Mouse (Mus musculus): ENCODE results near the gene Vps37d. TPM values are rescaled to one million over a fixed set of nuclear protein-coding genes. Genes with fewer than 3 reads are reported as not detected.

Gene Vps37d
- polyA plus RNA-seq (2015; fragmentation: Nextera tagmentation; extraction: Ambion mirVana), result 3.3 and 3.4 TPM in 2 replicates

DNA sequence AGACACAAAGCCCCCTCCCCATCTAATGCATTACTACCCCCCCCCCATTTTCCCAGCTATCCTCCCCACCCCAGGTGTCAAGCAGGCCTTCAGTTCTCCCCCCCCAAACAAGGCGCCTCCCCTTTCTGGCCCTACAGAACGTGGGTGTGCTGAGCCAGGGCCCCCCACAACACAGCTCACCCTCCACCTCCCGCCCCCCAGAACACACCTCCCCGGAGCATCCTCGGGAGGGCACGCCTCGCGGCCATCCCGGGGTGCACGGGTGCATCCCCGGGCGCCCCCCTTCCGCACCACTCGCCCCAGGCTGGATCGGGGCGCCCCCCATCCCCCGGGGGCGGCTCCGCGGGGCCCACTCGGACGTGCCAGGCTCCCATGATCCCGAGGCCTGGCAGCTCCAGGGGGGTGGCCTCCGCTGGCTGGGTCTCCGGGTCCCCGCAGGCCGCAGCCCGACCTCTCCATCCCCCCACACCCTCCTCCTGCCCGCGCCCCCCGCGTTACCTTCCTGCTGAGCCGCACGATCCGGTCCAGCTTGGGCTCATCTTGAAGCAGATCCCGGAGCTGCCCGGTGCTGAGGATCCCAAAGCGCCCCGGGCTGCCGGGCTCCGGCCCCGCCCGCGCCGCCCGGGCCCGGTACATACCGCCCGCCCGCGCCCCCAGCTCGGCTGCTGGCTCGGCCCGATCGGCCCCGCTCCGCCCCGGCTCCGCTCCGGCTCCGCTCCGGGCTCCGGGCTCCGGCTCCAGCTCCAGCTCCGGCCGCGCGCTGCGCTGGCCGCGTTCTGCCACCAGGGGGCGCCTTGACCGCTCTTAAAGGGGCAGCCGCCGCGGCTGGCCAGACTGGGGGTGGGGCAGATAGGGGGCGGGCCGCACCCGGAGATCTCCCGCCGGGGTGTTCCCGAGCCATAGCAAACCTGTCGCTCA is at the start of gene Vps37d:
Gene Vps37d, minus strand, starts transcription at position 703 of the 918 bp plus-strand sequence.
- under 1% methylated on average over 57 of the region's 83 CpGs for WGBS
- peak within 1 kb of the TSS; percentile 94 for H3K4me2 ChIP-seq (replicated peaks; ENCODE audit: low read depth)
- H3K9me3 ChIP-seq (ENCODE audit: control insufficient read depth, low read length), result no peaks in the 10 kb centered on the region
- peak within 1 kb of the TSS; percentile 80 for H3K4me3 ChIP-seq (ENCODE audit: low read depth, low read length)
- H3K27ac ChIP-seq (replicated peaks), result peak within 1 kb of the TSS; percentile 78
- peak within 1 kb of the TSS; percentile 90 for H3K9ac ChIP-seq (ENCODE audit: low read length)
- DNase-seq (ENCODE audit: low spot score) (peak; percentile 93), ATAC-seq (ENCODE audit: low FRiP score, low TSS enrichment) (peak; percentile 87)
- TF ChIP-seq EP300 (optimal IDR thresholded peaks at IDR 0.05), result no peak
- peak; percentile 82 for TF ChIP-seq CTCF (IDR thresholded peaks at IDR 0.05; ENCODE audit: low read depth)
- no peaks in the 10 kb centered on the region for H3K36me3 ChIP-seq (ENCODE audit: control insufficient read depth, insufficient read depth, low read length)
- H3K4me1 ChIP-seq (replicated peaks; ENCODE audit: control insufficient read depth, insufficient read depth), result no peaks in the 10 kb centered on the region
- H3K27me3 ChIP-seq (ENCODE audit: control insufficient read depth, insufficient read depth, low read length), result no peaks in the 10 kb centered on the region

DNA sequence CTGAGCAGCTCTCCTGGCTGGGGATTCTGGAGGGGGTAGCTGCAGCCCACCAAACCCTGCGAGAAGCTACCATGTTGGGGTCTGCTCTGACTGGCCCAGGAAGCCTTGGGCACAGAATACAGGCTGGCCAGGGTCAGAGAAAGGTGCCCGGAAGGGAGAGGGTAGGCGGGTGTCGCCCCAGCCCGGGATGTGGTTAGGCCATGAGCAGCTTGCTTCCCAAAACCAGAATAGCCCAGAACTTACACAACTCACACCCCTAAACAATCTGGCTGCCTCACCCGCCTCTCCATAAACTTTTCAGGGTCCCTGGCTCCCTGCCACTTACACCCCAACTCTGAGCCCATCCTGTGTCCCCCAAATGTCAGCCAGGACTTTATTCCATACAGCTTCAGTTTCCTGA is 49.6 kb upstream of the Vps37d start:
- no peaks in the 10 kb centered on the region for H3K9me3 ChIP-seq (ENCODE audit: control insufficient read depth, low read length)
- 69% methylated on average over 6 of the region's 6 CpGs for WGBS
- H3K4me3 ChIP-seq (ENCODE audit: low read depth, low read length), result no peak overlapping the region
- TF ChIP-seq EP300 (optimal IDR thresholded peaks at IDR 0.05), result no peak
- TF ChIP-seq CTCF (IDR thresholded peaks at IDR 0.05; ENCODE audit: low read depth), result no peak
- no peaks in the 10 kb centered on the region for H3K4me1 ChIP-seq (replicated peaks; ENCODE audit: control insufficient read depth, insufficient read depth)
- H3K36me3 ChIP-seq (ENCODE audit: control insufficient read depth, insufficient read depth, low read length), result no peaks in the 10 kb centered on the region
- ATAC-seq (ENCODE audit: low FRiP score, low TSS enrichment) (no peak), DNase-seq (ENCODE audit: low spot score) (no peak)
- no peak overlapping the region for H3K27ac ChIP-seq (replicated peaks)
- no peak overlapping the region for H3K9ac ChIP-seq (ENCODE audit: low read length)
- no peaks in the 10 kb centered on the region for H3K27me3 ChIP-seq (ENCODE audit: control insufficient read depth, insufficient read depth, low read length)
- H3K4me2 ChIP-seq (replicated peaks; ENCODE audit: low read depth), result no peak overlapping the region

DNA sequence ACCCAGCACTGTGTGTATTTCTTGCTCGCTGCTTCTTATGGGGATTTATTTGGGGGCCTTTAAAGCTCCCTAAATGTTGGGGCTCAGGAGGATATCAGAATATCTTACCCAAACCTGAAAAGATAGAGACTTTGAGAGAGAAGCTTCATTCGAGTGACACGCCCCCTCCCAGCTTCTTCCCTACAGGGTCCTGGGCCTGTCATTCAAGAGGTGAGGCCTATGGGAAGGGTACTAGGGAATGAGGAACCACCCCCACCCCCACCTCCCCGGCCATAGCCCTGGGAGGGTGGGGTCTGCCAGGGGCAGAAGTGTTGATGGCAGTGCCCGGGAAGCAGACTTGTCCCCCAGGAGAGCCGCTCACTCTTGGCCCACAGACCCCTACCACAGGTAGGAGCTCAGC is 48.1 kb upstream of the Vps37d start:
- no peak for ATAC-seq (ENCODE audit: low FRiP score, low TSS enrichment)
- H3K36me3 ChIP-seq (ENCODE audit: control insufficient read depth, insufficient read depth, low read length), result no peaks in the 10 kb centered on the region
- no peak for DNase-seq (ENCODE audit: low spot score)
- no peaks in the 10 kb centered on the region for H3K27me3 ChIP-seq (ENCODE audit: control insufficient read depth, insufficient read depth, low read length)
- H3K4me1 ChIP-seq (replicated peaks; ENCODE audit: control insufficient read depth, insufficient read depth), result no peaks in the 10 kb centered on the region
- H3K9me3 ChIP-seq (ENCODE audit: control insufficient read depth, low read length), result no peaks in the 10 kb centered on the region
- 59% methylated on average over 6 of the region's 6 CpGs for WGBS
- no peak overlapping the region for H3K4me2 ChIP-seq (replicated peaks; ENCODE audit: low read depth)
- TF ChIP-seq EP300 (optimal IDR thresholded peaks at IDR 0.05) (no peak), CTCF (IDR thresholded peaks at IDR 0.05; ENCODE audit: low read depth) (no peak)
- no peak overlapping the region for H3K9ac ChIP-seq (ENCODE audit: low read length)
- H3K4me3 ChIP-seq (ENCODE audit: low read depth, low read length), result no peak overlapping the region
- no peak overlapping the region for H3K27ac ChIP-seq (replicated peaks)

DNA sequence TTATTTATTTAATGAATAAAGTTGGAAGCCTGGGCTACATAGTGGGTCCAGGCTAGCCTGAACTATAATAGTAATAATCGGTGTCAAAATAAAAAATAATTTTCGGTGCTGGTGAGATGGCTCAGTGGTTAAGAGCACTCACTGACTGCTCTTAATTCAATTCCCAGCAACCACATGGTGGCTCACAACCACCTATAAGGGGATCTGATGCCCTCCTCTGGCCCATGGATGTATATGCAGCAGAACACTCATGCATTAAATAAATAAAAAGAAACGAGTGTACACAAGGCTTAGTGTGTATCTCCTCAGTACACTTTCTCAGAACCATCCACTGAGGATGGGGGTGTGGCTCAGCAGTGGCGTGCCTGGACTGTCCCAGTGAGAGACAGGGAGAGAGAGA is 42.7 kb upstream of the Vps37d start:
- 0 out of 2 replicates have a peak, but pooled peaks cover 2% of the 10 kb centered on the region for H3K4me1 ChIP-seq (replicated peaks; ENCODE audit: control insufficient read depth, insufficient read depth)
- no peak for DNase-seq (ENCODE audit: low spot score)
- no peaks in the 10 kb centered on the region for H3K27me3 ChIP-seq (ENCODE audit: control insufficient read depth, insufficient read depth, low read length)
- no peak overlapping the region for H3K9ac ChIP-seq (ENCODE audit: low read length)
- no peaks in the 10 kb centered on the region for H3K36me3 ChIP-seq (ENCODE audit: control insufficient read depth, insufficient read depth, low read length)
- no peak overlapping the region for H3K27ac ChIP-seq (replicated peaks)
- 59% methylated on average over 4 of the region's 4 CpGs for WGBS
- TF ChIP-seq EP300 (optimal IDR thresholded peaks at IDR 0.05) (no peak), CTCF (IDR thresholded peaks at IDR 0.05; ENCODE audit: low read depth) (peak; percentile 60)
- H3K4me2 ChIP-seq (replicated peaks; ENCODE audit: low read depth), result no peak overlapping the region
- no peak overlapping the region for H3K4me3 ChIP-seq (ENCODE audit: low read depth, low read length)
- no peaks in the 10 kb centered on the region for H3K9me3 ChIP-seq (ENCODE audit: control insufficient read depth, low read length)
- 0 out of 2 replicates have a peak, but pooled peaks have one; percentile 40 for ATAC-seq (ENCODE audit: low FRiP score, low TSS enrichment)

DNA sequence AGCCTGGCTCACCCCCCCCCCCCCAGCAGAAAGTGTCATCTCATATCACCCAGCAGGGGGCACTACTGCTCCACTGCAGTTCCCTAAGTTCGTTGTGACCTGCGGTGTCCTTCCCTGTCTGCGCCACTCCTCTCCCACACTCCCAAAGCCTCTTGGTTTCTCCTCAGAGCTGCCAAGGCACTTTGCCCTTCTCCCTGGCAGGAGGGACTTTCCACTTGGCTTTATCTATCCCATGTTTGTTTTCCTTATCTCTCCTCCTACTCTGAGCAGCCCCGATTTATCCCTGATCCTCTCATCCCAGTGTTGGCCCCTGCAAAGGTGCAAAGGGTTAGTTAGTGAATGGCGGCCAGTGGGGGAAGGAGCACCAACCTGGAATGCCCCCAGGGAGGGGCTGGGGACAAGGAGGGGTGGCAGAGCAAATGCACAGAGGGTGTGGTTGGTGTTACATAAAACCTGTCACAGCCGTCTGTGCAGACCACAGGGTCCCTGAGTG is 40.6 kb upstream of the Vps37d start:
- TF ChIP-seq EP300 (optimal IDR thresholded peaks at IDR 0.05) (no peak), CTCF (IDR thresholded peaks at IDR 0.05; ENCODE audit: low read depth) (peak; percentile 95)
- H3K9ac ChIP-seq (ENCODE audit: low read length), result no peak overlapping the region
- no peak overlapping the region for H3K4me3 ChIP-seq (ENCODE audit: low read depth, low read length)
- 0 out of 2 replicates have a peak overlapping the region, but pooled peaks have one; percentile 5 for H3K4me2 ChIP-seq (replicated peaks; ENCODE audit: low read depth)
- no peaks in the 10 kb centered on the region for H3K36me3 ChIP-seq (ENCODE audit: control insufficient read depth, insufficient read depth, low read length)
- 16% methylated on average over 6 of the region's 6 CpGs for WGBS
- ATAC-seq (ENCODE audit: low FRiP score, low TSS enrichment), result peak; percentile 78
- 0 out of 2 replicates have a peak, but pooled peaks cover 2% of the 10 kb centered on the region for H3K4me1 ChIP-seq (replicated peaks; ENCODE audit: control insufficient read depth, insufficient read depth)
- no peaks in the 10 kb centered on the region for H3K27me3 ChIP-seq (ENCODE audit: control insufficient read depth, insufficient read depth, low read length)
- peak; percentile 76 for DNase-seq (ENCODE audit: low spot score)
- no peak overlapping the region for H3K27ac ChIP-seq (replicated peaks)
- H3K9me3 ChIP-seq (ENCODE audit: control insufficient read depth, low read length), result no peaks in the 10 kb centered on the region
